Mouse (Mus musculus) heart, embryonic 14.5 days (tissue): ENCODE data around the gene 9230112D13Rik. TPM values are rescaled to one million over a fixed set of nuclear protein-coding genes. Genes with fewer than 3 reads are reported as not detected.

Source experiments
- ATAC-seq: fragments of 200-750 bp; cut with Nextera tagmentation; 2 replicates; pipeline ENCODE4 v1.8.0; 2017; ENCODE audit warnings: low read depth, moderate TSS enrichment; ENCODE audit not compliant: insufficient number of reproducible peaks, insufficient read depth, low FRiP score
- H3K27ac ChIP-seq, 2 experiments: fragments of 200-500 bp in 1 of 2; fragments of 300-500 bp in 1 of 2; sonication (generic) in 1 of 2; replicated peaks in 1 of 2; 2 replicates each; pipeline ENCODE4 v1.5.1; 2012 to 2014; ENCODE audit warnings: low read depth in 2 of 2, low read length in 2 of 2, control low read depth in 1 of 2, mild to moderate bottlenecking in 1 of 2, mixed read lengths in 1 of 2; ENCODE audit not compliant: control insufficient read depth in 1 of 2, insufficient read depth in 1 of 2
- H3K27me3 ChIP-seq: fragments of 300-500 bp; sonication (generic); 2 replicates; pipeline ENCODE4 v1.6.1; 2014; ENCODE audit warnings: mild to moderate bottlenecking, low read length, control low read depth; ENCODE audit not compliant: control insufficient read depth, insufficient read depth
- H3K36me3 ChIP-seq: fragments of 300-500 bp; sonication (generic); 2 replicates; pipeline ENCODE4 v1.6.1; 2014; ENCODE audit warnings: mild to moderate bottlenecking, control low read depth, low read length, mixed read lengths; ENCODE audit not compliant: control insufficient read depth, insufficient read depth
- H3K4me1 ChIP-seq, 2 experiments: fragments of 200-500 bp in 1 of 2; fragments of 300-500 bp in 1 of 2; sonication (generic) in 1 of 2; 2 replicates each; pipeline ENCODE4 v1.6.1; 2012 to 2014; ENCODE audit warnings: low read length in 2 of 2, control low read depth in 1 of 2, mixed read lengths in 1 of 2; ENCODE audit not compliant: control insufficient read depth in 2 of 2, insufficient read depth in 2 of 2
- H3K4me2 ChIP-seq: fragments of 300-500 bp; sonication (generic); 2 replicates; pipeline ENCODE4 v1.6.1; 2014; ENCODE audit warnings: mild to moderate bottlenecking, low read length
- H3K4me3 ChIP-seq, 2 experiments: fragments of 200-500 bp in 1 of 2; fragments of 300-500 bp in 1 of 2; sonication (generic) in 1 of 2; 2 replicates each; pipeline ENCODE4 v1.5.1; 2012 to 2014; ENCODE audit warnings: low read length in 2 of 2, mild to moderate bottlenecking in 2 of 2, control low read depth in 1 of 2, low read depth in 1 of 2, moderate library complexity in 1 of 2; ENCODE audit not compliant: control insufficient read depth in 1 of 2, insufficient read depth in 1 of 2
- H3K9ac ChIP-seq: fragments of 300-500 bp; sonication (generic); 2 replicates; pipeline ENCODE4 v1.6.1; 2014; ENCODE audit warnings: mild to moderate bottlenecking, low read length
- H3K9me3 ChIP-seq: fragments of 300-500 bp; sonication (generic); 2 replicates; pipeline ENCODE4 v1.6.1; 2016; ENCODE audit warnings: low read length, control low read depth; ENCODE audit not compliant: control insufficient read depth
- WGBS: fragments of 180-500 bp; shearing (Covaris S2); extraction: QIAGEN DNeasy Blood & Tissue Kit; methylation state at CpG from one replicate; pipeline ENCODE4 v1.1.7; 2014; 5-methylcytosine and 5-hydroxymethylcytosine counted together
- polyA plus RNA-seq: library from polyadenylated mRNA; unstranded; fragments of >200 nt; fragmentation: Nextera tagmentation; extraction: Ambion mirVana; gene quantifications from 2 replicates; pipeline ENCODE4 v1.2.1, GENCODE M21; 2014

Gene 9230112D13Rik
- polyA plus RNA-seq, 1 experiment from 2014 or later = not detected

DNA sequence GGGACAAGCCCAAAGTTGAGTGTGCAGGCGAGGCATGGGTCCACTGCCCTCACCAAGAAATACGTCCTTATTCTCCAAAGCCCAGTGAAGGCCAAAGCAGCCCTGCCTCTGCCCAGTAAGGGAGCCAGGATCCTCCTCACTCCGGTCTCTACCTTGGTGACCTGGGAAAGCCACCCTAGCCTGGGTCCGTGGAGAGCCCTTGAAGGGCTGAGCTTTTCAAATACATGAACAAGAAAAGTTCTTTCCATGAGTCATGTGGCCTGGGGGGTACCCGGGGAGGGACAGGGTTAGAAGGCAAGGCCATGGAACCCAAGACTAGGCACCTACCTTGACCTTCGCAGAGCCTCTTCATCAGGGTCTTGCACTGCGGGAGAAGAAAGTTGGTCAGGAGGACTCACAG is 43.9 kb upstream of the 9230112D13Rik start:
- no peak overlapping the region for H3K4me2 ChIP-seq
- peaks cover 30% of the 10 kb centered on the region for H3K36me3 ChIP-seq
- no peaks in the 10 kb centered on the region for H3K9me3 ChIP-seq
- H3K4me3 ChIP-seq = no peak overlapping the region
- H3K27ac ChIP-seq = peak overlapping the region in 1 of 2 experiments; percentile 53; a peak in 2 of 4 replicates
- peak overlapping the region; percentile 51 for H3K9ac ChIP-seq
- H3K4me1 ChIP-seq = peaks cover 60 to 88% of the 10 kb centered on the region in 2 experiments
- H3K27me3 ChIP-seq = no peaks in the 10 kb centered on the region
- ATAC-seq = no peak
- WGBS = 84% methylated on average over 7 of the region's 7 CpGs

GRCm38 (mm10) chr14:34565711-34566110 is 43.1 kb upstream of the 9230112D13Rik start:
- no peaks in the 10 kb centered on the region for H3K9me3 ChIP-seq
- peak overlapping the region; percentile 51 for H3K9ac ChIP-seq
- peak overlapping the region; percentile 1; the same call in 1 of the 2 replicates for H3K4me2 ChIP-seq
- H3K36me3 ChIP-seq = peaks cover 35% of the 10 kb centered on the region
- ATAC-seq = peak; percentile 31; the same call in 1 of the 2 replicates
- 43% methylated on average over 17 of the region's 17 CpGs for WGBS
- H3K27me3 ChIP-seq = no peaks in the 10 kb centered on the region
- no peak overlapping the region for H3K4me3 ChIP-seq
- peaks cover 54 to 81% of the 10 kb centered on the region in 2 experiments for H3K4me1 ChIP-seq
- H3K27ac ChIP-seq = peak overlapping the region; percentile 48 to 53

GRCm38 (mm10) chr14:34564646-34565045 is 42.0 kb upstream of the 9230112D13Rik start:
- peak overlapping the region in 1 of 2 experiments; percentile 53; a peak in 2 of 4 replicates for H3K27ac ChIP-seq
- H3K4me1 ChIP-seq = peaks cover 51 to 73% of the 10 kb centered on the region in 2 experiments
- 0 out of 2 replicates have a peak overlapping the region, but pooled peaks have one; percentile 8 for H3K9ac ChIP-seq
- WGBS = 50% methylated on average over 4 of the region's 5 CpGs
- no peak overlapping the region for H3K4me2 ChIP-seq
- H3K36me3 ChIP-seq = peaks cover 45% of the 10 kb centered on the region
- H3K27me3 ChIP-seq = no peaks in the 10 kb centered on the region
- no peak for ATAC-seq
- H3K9me3 ChIP-seq = no peaks in the 10 kb centered on the region
- no peak overlapping the region for H3K4me3 ChIP-seq

DNA sequence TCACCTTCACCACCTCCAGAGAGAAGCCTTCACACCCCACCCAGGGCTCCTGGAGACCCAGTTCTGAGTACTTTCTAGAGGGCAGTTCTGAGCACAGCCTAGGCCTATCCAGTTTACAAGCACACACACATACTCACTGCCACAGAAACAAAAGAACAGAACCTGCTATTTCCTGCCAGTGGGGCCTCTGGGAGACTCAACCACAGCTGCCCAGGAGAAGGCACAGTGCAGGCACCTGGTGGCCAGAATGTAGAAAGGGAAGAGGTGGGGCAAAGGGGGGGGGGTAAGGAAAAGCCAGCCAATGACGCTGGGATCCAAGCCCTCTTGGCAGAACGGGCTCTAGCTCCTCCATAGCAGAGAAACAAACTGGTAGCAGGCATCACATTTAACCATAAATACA is 39.8 kb upstream of the 9230112D13Rik start:
- Histone ChIP-seq H3K27me3 (no peaks in the 10 kb centered on the region), H3K9ac (no peak overlapping the region), H3K4me3 (no peak overlapping the region), H3K9me3 (no peaks in the 10 kb centered on the region), H3K36me3 (peaks cover 68% of the 10 kb centered on the region), H3K27ac (peak overlapping the region in 1 of 2 experiments; percentile 31; a peak in 2 of 4 replicates), H3K4me2 (no peak overlapping the region), H3K4me1 (peaks cover 35 to 51% of the 10 kb centered on the region in 2 experiments)
- WGBS = 0% methylated on average over 2 of the region's 2 CpGs
- ATAC-seq = no peak

DNA sequence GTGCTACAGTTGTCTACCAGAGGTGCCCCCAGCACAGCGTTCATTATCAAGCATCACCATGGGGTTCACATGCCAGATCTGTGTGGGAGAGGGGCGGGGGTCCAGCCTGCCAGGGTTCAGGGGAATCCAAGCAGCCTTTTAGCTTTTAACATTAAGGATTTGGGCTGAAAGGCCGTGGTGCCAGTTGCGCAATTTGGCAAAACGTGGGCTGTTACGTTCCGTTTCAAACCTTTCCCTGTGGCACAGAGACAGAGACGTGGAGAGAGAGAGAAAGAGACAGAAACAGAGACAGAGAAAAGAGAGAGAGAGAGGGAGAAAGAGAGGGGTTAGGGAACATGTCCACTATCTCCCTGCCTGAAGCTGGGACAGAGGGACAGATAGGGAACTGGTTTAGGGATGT is 39.0 kb upstream of the 9230112D13Rik start:
- no peak overlapping the region for H3K9ac ChIP-seq
- H3K4me3 ChIP-seq = no peak overlapping the region
- H3K27ac ChIP-seq = peak overlapping the region in 1 of 2 experiments; percentile 31; a peak in 2 of 4 replicates
- ATAC-seq = no peak
- peaks cover 75% of the 10 kb centered on the region for H3K36me3 ChIP-seq
- peaks cover 27 to 43% of the 10 kb centered on the region in 2 experiments for H3K4me1 ChIP-seq
- 89% methylated on average over 8 of the region's 8 CpGs for WGBS
- no peaks in the 10 kb centered on the region for H3K27me3 ChIP-seq
- H3K4me2 ChIP-seq = no peak overlapping the region
- H3K9me3 ChIP-seq = no peaks in the 10 kb centered on the region

GRCm38 (mm10) chr14:34558947-34559346 is 36.3 kb upstream of the 9230112D13Rik start:
- Histone ChIP-seq H3K4me3 (no peak overlapping the region), H3K9ac (no peak overlapping the region), H3K36me3 (peaks cover 97% of the 10 kb centered on the region), H3K27ac (no peak overlapping the region), H3K4me2 (no peak overlapping the region), H3K9me3 (no peaks in the 10 kb centered on the region), H3K4me1 (peaks cover 8 to 30% of the 10 kb centered on the region in 2 experiments; a peak in 3 of 4 replicates), H3K27me3 (no peaks in the 10 kb centered on the region)
- WGBS = 83% methylated on average over 9 of the region's 9 CpGs
- no peak for ATAC-seq

DNA sequence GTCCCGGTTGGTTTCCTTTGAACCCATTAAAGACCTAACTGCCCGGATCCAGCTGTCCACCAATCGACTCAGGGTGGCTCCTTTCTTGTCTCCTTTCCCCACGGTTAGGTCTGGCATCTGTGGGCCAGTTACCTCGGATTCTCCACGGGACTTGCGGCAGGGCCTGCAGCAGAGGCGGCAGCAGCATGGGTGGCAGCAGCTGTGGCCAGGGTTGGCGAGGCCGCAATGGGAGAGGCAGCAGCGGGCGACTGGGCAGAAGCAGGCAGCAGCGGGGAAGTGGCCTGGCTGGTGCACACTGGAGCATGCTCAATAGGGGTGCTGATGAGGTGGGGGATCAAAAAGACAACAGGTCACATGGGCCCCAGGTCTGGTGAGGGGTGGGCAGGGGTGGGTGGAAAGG is 32.6 kb upstream of the 9230112D13Rik start:
- H3K9me3 ChIP-seq = no peaks in the 10 kb centered on the region
- H3K9ac ChIP-seq = no peak overlapping the region
- WGBS = 60% methylated on average over 13 of the region's 13 CpGs
- peaks cover 9 to 23% of the 10 kb centered on the region in 2 experiments; a peak in 3 of 4 replicates for H3K4me1 ChIP-seq
- no peaks in the 10 kb centered on the region for H3K27me3 ChIP-seq
- ATAC-seq = no peak
- H3K27ac ChIP-seq = peak overlapping the region; percentile 41 to 68; a peak in 3 of 4 replicates
- H3K4me3 ChIP-seq = no peak overlapping the region
- peaks cover 98% of the 10 kb centered on the region for H3K36me3 ChIP-seq
- 0 out of 2 replicates have a peak overlapping the region, but pooled peaks have one; percentile 6 for H3K4me2 ChIP-seq

GRCm38 (mm10) chr14:34554047-34554446 is 31.4 kb upstream of the 9230112D13Rik start:
- Histone ChIP-seq H3K4me1 (peaks cover 13 to 34% of the 10 kb centered on the region in 2 experiments), H3K9ac (no peak overlapping the region), H3K9me3 (no peaks in the 10 kb centered on the region), H3K27me3 (no peaks in the 10 kb centered on the region), H3K27ac (peak overlapping the region in 1 of 2 experiments; percentile 16; a peak in 1 of 4 replicates), H3K4me2 (no peak overlapping the region), H3K4me3 (no peak overlapping the region), H3K36me3 (peaks cover 97% of the 10 kb centered on the region)
- ATAC-seq = no peak
- WGBS = 59% methylated on average over 3 of the region's 3 CpGs
